25 mouse cellular contexts compared by ENCODE assay signal in the genomic region with DNA sequence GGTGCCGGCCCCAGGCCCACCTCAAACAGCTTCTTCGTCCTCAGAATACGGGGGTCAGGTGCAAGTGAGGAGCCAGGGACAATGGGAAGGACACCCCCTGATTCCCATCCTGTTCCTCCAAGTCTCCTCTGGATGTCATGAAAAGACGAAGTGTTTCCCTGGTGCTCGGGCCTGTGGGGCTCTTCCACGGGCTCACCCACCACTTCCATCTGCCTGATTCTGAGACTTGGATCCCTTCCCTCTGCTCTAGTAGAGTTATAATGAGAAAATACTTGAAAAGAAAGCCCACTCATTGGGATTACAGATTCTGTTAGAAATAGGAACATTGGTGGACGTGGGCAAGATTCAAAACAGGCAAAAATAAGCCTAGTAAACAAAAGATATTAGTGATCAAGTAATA. TPM values are rescaled to one million over a fixed set of nuclear protein-coding genes. Genes with fewer than 3 reads are reported as not detected.
DNase-seq lines count a peak whose midpoint lies in the region; ATAC-seq and TF ChIP-seq lines count a peak whose summit lies in the region.
"Had no signal": no experiment of that assay in that cellular context is flagged by ENCODE, and none has a peak within 500 bp of the region (broad histone marks: within the 10 kb centered on the region; RNA-seq: fewer than 3 reads in every experiment).

No protein-coding gene starts in this region.

- no peak overlapping the region for H3K4me2 ChIP-seq in intestine, postnatal 0 days (replicated peaks; ENCODE audit: low read depth)
- H3K4me2 ChIP-seq: embryonic facial prominence, embryonic 13.5 days; forebrain, embryonic 12.5 days; hindbrain, embryonic 12.5 days; limb, embryonic 13.5 days; liver, embryonic 12.5 days; midbrain, embryonic 11.5 days had no signal

- H3K4me1 ChIP-seq in intestine, postnatal 0 days (replicated peaks; ENCODE audit: control insufficient read depth, insufficient read depth, low read length) = no peaks in the 10 kb centered on the region
- H3K4me1 ChIP-seq: embryonic facial prominence, embryonic 13.5 days; forebrain, embryonic 12.5 days; hindbrain, embryonic 12.5 days; limb, embryonic 13.5 days; liver, embryonic 12.5 days had no signal

- H3K36me3 ChIP-seq in intestine, postnatal 0 days (ENCODE audit: control insufficient read depth, insufficient read depth) = no peaks in the 10 kb centered on the region
- H3K36me3 ChIP-seq: forebrain, embryonic 12.5 days; hindbrain, embryonic 12.5 days; limb, embryonic 13.5 days; liver, embryonic 12.5 days had no signal

- H3K9ac ChIP-seq in intestine, postnatal 0 days (ENCODE audit: low read depth, low read length) = no peak overlapping the region
- H3K9ac ChIP-seq: embryonic facial prominence, embryonic 13.5 days; forebrain, embryonic 12.5 days; hindbrain, embryonic 12.5 days; limb, embryonic 13.5 days; liver, embryonic 12.5 days had no signal

- ATAC-seq in intestine, postnatal 0 days = no peak
- ATAC-seq: liver, embryonic 12.5 days had no signal

- 90% methylated on average over 7 of the region's 7 CpGs for WGBS in intestine, postnatal 0 days

- no peak overlapping the region for H3K27ac ChIP-seq in intestine, postnatal 0 days (ENCODE audit: low read depth, low read length)
- H3K27ac ChIP-seq: embryonic facial prominence, embryonic 13.5 days; forebrain, embryonic 12.5 days; heart, adult 2 months; hindbrain, embryonic 12.5 days; kidney, postnatal 0 days; limb, embryonic 13.5 days; liver, embryonic 12.5 days had no signal

- no peak for TF ChIP-seq CTCF in intestine, postnatal 0 days (IDR thresholded peaks at IDR 0.05; ENCODE audit: low read depth)

- no peaks in the 10 kb centered on the region for H3K27me3 ChIP-seq in intestine, postnatal 0 days (replicated peaks; ENCODE audit: control insufficient read depth, insufficient read depth, low read length)
- H3K27me3 ChIP-seq: embryonic facial prominence, embryonic 13.5 days; forebrain, embryonic 12.5 days; hindbrain, embryonic 12.5 days had no signal

- no peaks in the 10 kb centered on the region for H3K9me3 ChIP-seq in intestine, postnatal 0 days (ENCODE audit: control insufficient read depth)
- H3K9me3 ChIP-seq: limb, embryonic 13.5 days had no signal

- peak; percentile 35 to 52 for DNase-seq in left cerebral cortex, adult 18-20 months (ENCODE audit: low spot score in 2 of 2)
- DNase-seq in left cerebral cortex, adult 11 months (ENCODE audit: low spot score) = no peak
- peak; percentile 75 for DNase-seq in brain, adult 2 months (ENCODE audit: low read depth, low spot score)
- peak; percentile 22 to 78 for DNase-seq in layer of hippocampus, adult 18-20 months (ENCODE audit: low spot score in 2 of 2)
- DNase-seq in layer of hippocampus, postnatal 36 days = peak; percentile 23 to 45
- no peak for DNase-seq in gastrocnemius, postnatal 10 days
- DNase-seq: gastrocnemius, postnatal 36 days had no signal

- no peak overlapping the region for H3K4me3 ChIP-seq in intestine, postnatal 0 days (ENCODE audit: low read depth, low read length)
- H3K4me3 ChIP-seq: embryonic facial prominence, embryonic 13.5 days; erythroblast, embryonic 14.5 days; forebrain, embryonic 12.5 days; heart, adult 2 months; hindbrain, embryonic 12.5 days; limb, embryonic 13.5 days; liver, embryonic 12.5 days had no signal

RNA-seq across cellular contexts. Expression of gene Ctrb1, which starts 12.0 kb away (rescaled TPM):
- not detected for total RNA-seq in left cerebral cortex, adult 18-20 months (2021)
- total RNA-seq in layer of hippocampus, adult 18-20 months (2021) = not detected
- not detected for total RNA-seq in layer of hippocampus, postnatal 36 days (2021)
- not detected for total RNA-seq in gastrocnemius, postnatal 10 days (2021)
- polyA plus RNA-seq in intestine, postnatal 0 days (2015; fragmentation: Nextera tagmentation; extraction: Ambion mirVana) = 75.8 and 118 TPM in 2 replicates
- total RNA-seq: gastrocnemius, postnatal 36 days; heart, adult 2 months; heart, postnatal 25 days; left cerebral cortex, adult 8-10 months; megakaryocyte progenitor cell, adult 5-6 weeks; MEL; midbrain, postnatal 0 days had no signal
- polyA plus RNA-seq: embryonic facial prominence, embryonic 13.5 days; erythroblast, embryonic 14.5 days; forebrain, embryonic 12.5 days; heart, embryonic 14.5 days; hindbrain, embryonic 12.5 days; kidney, postnatal 0 days; liver, embryonic 12.5 days; midbrain, embryonic 11.5 days; midbrain, postnatal 0 days; neural tube, embryonic 14.5 days; stomach, embryonic 14.5 days had no signal

RNA-seq across cellular contexts. Expression of gene Zfp1, which starts 35.6 kb away (rescaled TPM):
- total RNA-seq in left cerebral cortex, adult 18-20 months (2021) = 10 to 100 TPM; 21.0 to 23.3 TPM
- total RNA-seq in layer of hippocampus, adult 18-20 months (2021) = 10 to 100 TPM; 21.1 to 22.2 TPM
- total RNA-seq in layer of hippocampus, postnatal 36 days (2021) = 10 to 100 TPM; 19.7 to 21.8 TPM
- total RNA-seq in gastrocnemius, postnatal 10 days (2021) = 10 to 100 TPM in 1 of 2 experiments, 1 to 10 TPM in 1; 7.7 to 11.6 TPM
- 6.9 and 7.8 TPM in 2 replicates for polyA plus RNA-seq in intestine, postnatal 0 days (2015; fragmentation: Nextera tagmentation; extraction: Ambion mirVana)

RNA-seq across cellular contexts. Expression of gene Ldhd, which starts 48.7 kb away (rescaled TPM):
- 1 to 10 TPM; 9.1 to 9.3 TPM for total RNA-seq in left cerebral cortex, adult 18-20 months (2021)
- 1 to 10 TPM; 7.0 to 8.3 TPM for total RNA-seq in layer of hippocampus, adult 18-20 months (2021)
- total RNA-seq in layer of hippocampus, postnatal 36 days (2021) = 1 to 10 TPM; 6.8 TPM
- 1 to 10 TPM; 7.9 to 8.2 TPM for total RNA-seq in gastrocnemius, postnatal 10 days (2021)
- polyA plus RNA-seq in intestine, postnatal 0 days (2015; fragmentation: Nextera tagmentation; extraction: Ambion mirVana) = 5.8 and 6.5 TPM in 2 replicates
- polyA plus RNA-seq: erythroblast, embryonic 14.5 days had no signal

Comparison
In these comparisons a context has a peak if more than half of its experiments do, and no peak if none do; other contexts are left out.
1. DNase-seq: peak in left cerebral cortex, adult 18-20 months (2 of 2), brain, adult 2 months (single experiment), layer of hippocampus, adult 18-20 months (2 of 2) and layer of hippocampus, postnatal 36 days (2 of 2); none in left cerebral cortex, adult 11 months (single experiment) and gastrocnemius, postnatal 10 days (single experiment).